Comparison of ENCODE assay signal across 32 mouse cellular contexts in the genomic region with DNA sequence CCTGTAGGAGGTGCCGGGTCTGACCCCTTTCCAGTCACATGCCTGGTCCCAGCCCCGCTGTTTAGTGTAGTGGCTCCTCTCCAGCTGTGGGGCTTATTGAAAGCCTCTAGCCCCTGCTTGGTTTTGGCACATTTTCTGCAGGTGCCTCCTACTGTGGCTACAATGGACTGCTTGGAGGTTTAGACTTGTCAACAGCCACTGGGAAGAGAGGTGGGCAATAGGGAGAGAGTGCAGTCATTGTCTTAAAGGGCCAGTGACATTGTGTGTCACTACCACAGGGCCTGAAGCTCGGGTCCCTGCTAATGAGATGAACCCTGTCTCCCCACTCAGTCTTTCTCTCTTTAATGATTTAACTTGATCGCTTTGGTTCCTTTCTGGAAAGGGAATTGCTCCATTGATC. TPM values are rescaled to one million over a fixed set of nuclear protein-coding genes. Genes with fewer than 3 reads are reported as not detected.
A peak's percentile ranks its signal among the peaks of the same experiment; 100 is the strongest.
DNase-seq lines count a peak whose midpoint lies in the region; ATAC-seq lines count a peak whose summit lies in the region.
"Had no signal": no experiment of that assay in that cellular context is flagged by ENCODE, and none has a peak within 500 bp of the region (broad histone marks: within the 10 kb centered on the region; RNA-seq: fewer than 3 reads in every experiment).

No protein-coding gene starts in this region.

- no peaks in the 10 kb centered on the region for H3K36me3 ChIP-seq in midbrain, embryonic 10.5 days
- H3K36me3 ChIP-seq in midbrain, embryonic 16.5 days (ENCODE audit: control insufficient read depth, insufficient read depth, low read length), result no peaks in the 10 kb centered on the region
- H3K36me3 ChIP-seq in embryonic facial prominence, embryonic 10.5 days (replicated peaks), result no peaks in the 10 kb centered on the region
- H3K36me3 ChIP-seq in forebrain, embryonic 13.5 days (ENCODE audit: poor library complexity, severe bottlenecking), result no peaks in the 10 kb centered on the region
- H3K36me3 ChIP-seq: embryonic facial prominence, embryonic 13.5 days; hindbrain, embryonic 13.5 days; limb, embryonic 10.5 days; limb, embryonic 15.5 days; liver, embryonic 13.5 days; neural tube, embryonic 13.5 days had no signal

- H3K27ac ChIP-seq in midbrain, embryonic 10.5 days (replicated peaks), result no peak overlapping the region
- no peak overlapping the region for H3K27ac ChIP-seq in midbrain, embryonic 16.5 days (ENCODE audit: low read length)
- H3K27ac ChIP-seq in embryonic facial prominence, embryonic 10.5 days (replicated peaks), result no peak overlapping the region
- H3K27ac ChIP-seq in forebrain, embryonic 13.5 days, result no peak overlapping the region
- H3K27ac ChIP-seq: embryonic facial prominence, embryonic 13.5 days; hindbrain, embryonic 13.5 days; limb, embryonic 10.5 days; limb, embryonic 15.5 days; liver, embryonic 13.5 days; macrophage; neural tube, embryonic 13.5 days had no signal

- 3% methylated on average over 4 of the region's 4 CpGs for WGBS in midbrain, embryonic 10.5 days
- 7% methylated on average over 4 of the region's 4 CpGs for WGBS in midbrain, embryonic 16.5 days
- WGBS in embryonic facial prominence, embryonic 10.5 days, result 6% methylated on average over 4 of the region's 4 CpGs
- 1% methylated on average over 4 of the region's 4 CpGs for WGBS in forebrain, embryonic 13.5 days

- ATAC-seq in midbrain, embryonic 16.5 days, result no peak
- 0 out of 2 replicates have a peak, but pooled peaks have one; percentile 22 for ATAC-seq in forebrain, embryonic 13.5 days
- ATAC-seq: CD4-positive, CD25-positive, alpha-beta regulatory T cell, adult 4 months; intestine, postnatal 0 days; lung, postnatal 0 days had no signal

- H3K4me3 ChIP-seq in midbrain, embryonic 10.5 days, result no peak overlapping the region
- no peak overlapping the region for H3K4me3 ChIP-seq in midbrain, embryonic 16.5 days (ENCODE audit: low read depth, low read length)
- H3K4me3 ChIP-seq in embryonic facial prominence, embryonic 10.5 days, result no peak overlapping the region
- no peak overlapping the region for H3K4me3 ChIP-seq in forebrain, embryonic 13.5 days
- H3K4me3 ChIP-seq: embryonic facial prominence, embryonic 13.5 days; hindbrain, embryonic 13.5 days; limb, embryonic 10.5 days; limb, embryonic 15.5 days; liver, embryonic 13.5 days; neural tube, embryonic 13.5 days had no signal

- H3K9me3 ChIP-seq in midbrain, embryonic 10.5 days (replicated peaks), result no peaks in the 10 kb centered on the region
- H3K9me3 ChIP-seq in midbrain, embryonic 16.5 days (replicated peaks; ENCODE audit: control insufficient read depth, low read length, poor library complexity, severe bottlenecking), result no peaks in the 10 kb centered on the region
- H3K9me3 ChIP-seq in embryonic facial prominence, embryonic 10.5 days, result no peaks in the 10 kb centered on the region
- H3K9me3 ChIP-seq in forebrain, embryonic 13.5 days (replicated peaks), result no peaks in the 10 kb centered on the region
- H3K9me3 ChIP-seq: embryonic facial prominence, embryonic 13.5 days; hindbrain, embryonic 13.5 days; limb, embryonic 10.5 days; limb, embryonic 15.5 days; liver, embryonic 13.5 days; neural tube, embryonic 13.5 days had no signal

- DNase-seq in midbrain, embryonic 10.5 days (ENCODE audit: low spot score), result peak; percentile 17
- DNase-seq in embryonic facial prominence, embryonic 10.5 days (ENCODE audit: low spot score), result peak; percentile 29
- peak; percentile 35 for DNase-seq in retina, embryonic 14.5 days (ENCODE audit: low spot score)
- DNase-seq in testis, postnatal 10 days (ENCODE audit: low spot score), result no peak
- no peak for DNase-seq in B cell, adult 2 months
- DNase-seq in spleen, postnatal 10 days (ENCODE audit: low spot score in 2 of 2), result no peak
- DNase-seq: adrenal gland, adult 8-10 months; cerebellum, adult 11 months; cerebellum, adult 9-11 months; gastrocnemius, postnatal 36 days; heart, adult 18-20 months; heart, postnatal 36 days; kidney, adult 9 months; kidney, postnatal 14 days; layer of hippocampus, adult 9-11 months; liver, embryonic 13.5 days; lung, adult 18-20 months; right cerebral cortex, postnatal 14 days; thymus, adult 18-20 months; thymus, postnatal 25 days had no signal

- no peak overlapping the region for H3K9ac ChIP-seq in midbrain, embryonic 16.5 days (ENCODE audit: low read depth, low read length)
- no peak overlapping the region for H3K9ac ChIP-seq in forebrain, embryonic 13.5 days
- H3K9ac ChIP-seq: embryonic facial prominence, embryonic 13.5 days; hindbrain, embryonic 13.5 days; limb, embryonic 15.5 days; liver, embryonic 13.5 days; neural tube, embryonic 13.5 days had no signal

- no peak overlapping the region for H3K4me2 ChIP-seq in midbrain, embryonic 16.5 days (ENCODE audit: low read length)
- no peak overlapping the region for H3K4me2 ChIP-seq in forebrain, embryonic 13.5 days
- H3K4me2 ChIP-seq: embryonic facial prominence, embryonic 13.5 days; heart, embryonic 11.5 days; hindbrain, embryonic 13.5 days; limb, embryonic 15.5 days; liver, embryonic 13.5 days; neural tube, embryonic 13.5 days had no signal

- H3K27me3 ChIP-seq in midbrain, embryonic 10.5 days (ENCODE audit: low read depth, poor library complexity, severe bottlenecking), result peaks cover 100% of the 10 kb centered on the region
- H3K27me3 ChIP-seq in midbrain, embryonic 16.5 days (ENCODE audit: control insufficient read depth, insufficient read depth, low read depth, low read length), result peaks cover 35% of the 10 kb centered on the region
- peaks cover 86% of the 10 kb centered on the region for H3K27me3 ChIP-seq in embryonic facial prominence, embryonic 10.5 days (replicated peaks; ENCODE audit: low read depth, poor library complexity, severe bottlenecking)
- H3K27me3 ChIP-seq in forebrain, embryonic 13.5 days, result peaks cover 83% of the 10 kb centered on the region

- peaks cover 40% of the 10 kb centered on the region for H3K4me1 ChIP-seq in midbrain, embryonic 10.5 days
- H3K4me1 ChIP-seq in midbrain, embryonic 16.5 days (ENCODE audit: control insufficient read depth, insufficient read depth, low read length), result 0 out of 2 replicates have a peak, but pooled peaks cover 5% of the 10 kb centered on the region
- H3K4me1 ChIP-seq in embryonic facial prominence, embryonic 10.5 days, result peaks cover 48% of the 10 kb centered on the region
- H3K4me1 ChIP-seq in forebrain, embryonic 13.5 days, result peaks cover 45% of the 10 kb centered on the region
- H3K4me1 ChIP-seq: embryonic facial prominence, embryonic 13.5 days; limb, embryonic 15.5 days; liver, embryonic 13.5 days had no signal

RNA-seq across cellular contexts. Expression of a gene that starts 10.2 kb away (rescaled TPM):
- 0.43 and 0.54 TPM in 2 replicates for polyA plus RNA-seq in midbrain, embryonic 10.5 days (2016; fragmentation: Nextera tagmentation; extraction: Ambion mirVana)
- polyA plus RNA-seq in midbrain, embryonic 16.5 days (2015; fragmentation: Nextera tagmentation; extraction: Ambion mirVana), result 1.9 and 2.2 TPM in 2 replicates
- 1.1 TPM in 2 replicates for polyA plus RNA-seq in embryonic facial prominence, embryonic 10.5 days (2016; fragmentation: Nextera tagmentation; extraction: Ambion mirVana)
- 1.5 and 1.7 TPM in 2 replicates for polyA plus RNA-seq in forebrain, embryonic 13.5 days (2015; fragmentation: Nextera tagmentation; extraction: Ambion mirVana)
- polyA plus RNA-seq: CD4-positive, CD25-positive, alpha-beta regulatory T cell, adult 4 months; macrophage had no signal

RNA-seq across cellular contexts. Expression of a gene that starts 10.4 kb away (rescaled TPM):
- polyA plus RNA-seq in midbrain, embryonic 10.5 days (2016; fragmentation: Nextera tagmentation; extraction: Ambion mirVana), result 10.8 and 15.3 TPM in 2 replicates
- 50.6 and 57.9 TPM in 2 replicates for polyA plus RNA-seq in midbrain, embryonic 16.5 days (2015; fragmentation: Nextera tagmentation; extraction: Ambion mirVana)
- 8.1 TPM in 2 replicates for polyA plus RNA-seq in embryonic facial prominence, embryonic 10.5 days (2016; fragmentation: Nextera tagmentation; extraction: Ambion mirVana)
- 18.7 and 19.0 TPM in 2 replicates for polyA plus RNA-seq in forebrain, embryonic 13.5 days (2015; fragmentation: Nextera tagmentation; extraction: Ambion mirVana)
- polyA plus RNA-seq: macrophage had no signal

Comparison
In these comparisons a context has a peak if more than half of its experiments do, and no peak if none do; other contexts are left out.
1. DNase-seq: peak in midbrain, embryonic 10.5 days (single experiment), embryonic facial prominence, embryonic 10.5 days (single experiment) and retina, embryonic 14.5 days (single experiment); none in testis, postnatal 10 days (single experiment), B cell, adult 2 months (0 of 2) and spleen, postnatal 10 days (0 of 2).